Mouse (Mus musculus): ENCODE results near the gene Selenoo. TPM values are rescaled to one million over a fixed set of nuclear protein-coding genes. Genes with fewer than 3 reads are reported as not detected.

Gene Selenoo
- polyA plus RNA-seq, 1 experiment, result 26.1 TPM

- Histone ChIP-seq H3K4me1 (ENCODE audit: control insufficient read depth, insufficient read depth, insufficient read length, low read length) (peaks cover 10% of the 10 kb centered on the region), H3K4me3 (ENCODE audit: insufficient read depth, low read depth, low read length) (peak within 1 kb of the TSS; percentile 85), H3K27ac (replicated peaks; ENCODE audit: low read depth, low read length) (peak within 1 kb of the TSS; percentile 87)
Measured at GRCm38 (mm10) chr15:89128382-89129350, 39.8 kb downstream of the Selenoo start, which contains the start of gene Hdac10. Hdac10 (minus strand) TSS chr15:89128700.

GRCm38 (mm10) chr15:89130245-89130644, 41.4 kb downstream of the Selenoo start:
- Histone ChIP-seq H3K4me3 (ENCODE audit: insufficient read depth, low read depth, low read length) (no peak overlapping the region), H3K27ac (replicated peaks; ENCODE audit: low read depth, low read length) (no peak overlapping the region)

DNA sequence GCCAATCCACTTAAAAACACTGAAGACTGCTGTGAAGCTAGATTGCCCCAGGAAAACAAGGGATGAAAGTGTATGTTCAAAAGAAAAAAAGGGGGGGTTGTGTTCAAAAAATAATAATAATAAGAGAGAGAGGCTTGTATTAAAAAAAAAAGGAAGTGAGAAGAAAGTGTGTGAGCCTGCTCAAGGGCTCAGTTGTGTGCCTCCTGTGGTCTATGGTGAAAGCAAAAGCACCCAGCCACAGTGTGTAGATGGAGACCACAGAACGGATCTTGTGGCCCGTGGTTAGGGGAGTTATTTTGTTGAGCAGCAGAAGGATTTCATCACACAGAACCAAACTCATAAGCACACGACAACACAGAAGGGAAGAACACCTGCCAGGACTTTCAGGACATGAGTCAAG, 42.4 kb downstream of the Selenoo start:
- Histone ChIP-seq H3K4me1 (ENCODE audit: control insufficient read depth, insufficient read depth, insufficient read length, low read length) (peaks cover 10% of the 10 kb centered on the region), H3K27ac (replicated peaks; ENCODE audit: low read depth, low read length) (no peak overlapping the region), H3K4me3 (ENCODE audit: insufficient read depth, low read depth, low read length) (no peak overlapping the region)

More at GRCm38 (mm10) chr15:89130245-89130644, 41.4 kb downstream of the Selenoo start:
- H3K4me1 ChIP-seq (ENCODE audit: control insufficient read depth, insufficient read depth, insufficient read length, low read length), result peaks cover 10% of the 10 kb centered on the region

- H3K27ac ChIP-seq (replicated peaks; ENCODE audit: low read depth, low read length), result no peak overlapping the region
- H3K4me3 ChIP-seq (ENCODE audit: insufficient read depth, low read depth, low read length), result no peak overlapping the region
- H3K4me1 ChIP-seq (ENCODE audit: control insufficient read depth, insufficient read depth, insufficient read length, low read length), result peaks cover 15% of the 10 kb centered on the region
Measured at GRCm38 (mm10) chr15:89136461-89137155, 47.7 kb downstream of the Selenoo start.

DNA sequence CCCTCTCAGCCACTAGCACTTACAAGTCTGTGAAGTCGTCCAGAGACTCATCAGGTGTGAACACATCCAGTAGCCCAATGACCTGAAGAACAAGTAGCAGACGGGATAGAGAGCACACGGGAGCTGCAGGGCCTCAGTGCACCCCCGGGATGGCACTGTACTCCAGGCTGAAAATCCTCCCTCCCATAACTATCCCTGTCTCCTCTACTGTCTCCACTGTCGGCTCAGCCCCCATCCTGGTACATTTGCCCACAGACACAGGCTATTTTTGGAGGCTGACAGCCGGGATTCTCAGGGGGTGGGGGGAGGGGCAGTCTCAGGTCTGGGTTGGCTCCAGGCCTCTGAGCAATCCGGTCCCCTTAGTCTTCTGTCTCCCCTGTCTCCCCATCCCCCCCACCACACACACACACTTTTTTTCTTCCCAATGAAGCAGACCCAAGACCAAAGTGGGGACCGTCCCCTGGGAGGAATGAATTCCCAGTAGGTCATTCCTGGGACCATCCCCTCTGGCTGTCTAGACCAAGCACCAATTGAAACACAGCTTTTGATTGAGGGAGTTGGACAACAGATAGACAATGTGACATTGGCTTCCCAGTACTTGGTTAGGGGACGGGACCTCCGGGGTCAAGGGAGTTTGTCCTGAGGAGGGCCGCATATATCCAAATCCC, 48.6 kb downstream of the Selenoo start:
- H3K4me3 ChIP-seq (ENCODE audit: insufficient read depth, low read depth, low read length), result no peak overlapping the region
- no peak overlapping the region for H3K27ac ChIP-seq (replicated peaks; ENCODE audit: low read depth, low read length)
- H3K4me1 ChIP-seq (ENCODE audit: control insufficient read depth, insufficient read depth, insufficient read length, low read length), result peaks cover 20% of the 10 kb centered on the region

GRCm38 (mm10) chr15:89138046-89138405, 49.1 kb downstream of the Selenoo start:
- no peak overlapping the region for H3K27ac ChIP-seq (replicated peaks; ENCODE audit: low read depth, low read length)
- H3K4me1 ChIP-seq (ENCODE audit: control insufficient read depth, insufficient read depth, insufficient read length, low read length), result peaks cover 24% of the 10 kb centered on the region
- H3K4me3 ChIP-seq (ENCODE audit: insufficient read depth, low read depth, low read length), result no peak overlapping the region; the same call in 1 of the 2 replicates

GRCm38 (mm10) chr15:89138531-89138930, 49.6 kb downstream of the Selenoo start:
- Histone ChIP-seq H3K27ac (replicated peaks; ENCODE audit: low read depth, low read length) (no peak overlapping the region), H3K4me3 (ENCODE audit: insufficient read depth, low read depth, low read length) (no peak overlapping the region), H3K4me1 (ENCODE audit: control insufficient read depth, insufficient read depth, insufficient read length, low read length) (peaks cover 24% of the 10 kb centered on the region)

GRCm38 (mm10) chr15:89140048-89140658, 51.3 kb downstream of the Selenoo start:
- H3K27ac ChIP-seq (replicated peaks; ENCODE audit: low read depth, low read length), result peak overlapping the region; percentile 80
- H3K4me3 ChIP-seq (ENCODE audit: insufficient read depth, low read depth, low read length), result peak overlapping the region; percentile 70
- peaks cover 24% of the 10 kb centered on the region for H3K4me1 ChIP-seq (ENCODE audit: control insufficient read depth, insufficient read depth, insufficient read length, low read length)

DNA sequence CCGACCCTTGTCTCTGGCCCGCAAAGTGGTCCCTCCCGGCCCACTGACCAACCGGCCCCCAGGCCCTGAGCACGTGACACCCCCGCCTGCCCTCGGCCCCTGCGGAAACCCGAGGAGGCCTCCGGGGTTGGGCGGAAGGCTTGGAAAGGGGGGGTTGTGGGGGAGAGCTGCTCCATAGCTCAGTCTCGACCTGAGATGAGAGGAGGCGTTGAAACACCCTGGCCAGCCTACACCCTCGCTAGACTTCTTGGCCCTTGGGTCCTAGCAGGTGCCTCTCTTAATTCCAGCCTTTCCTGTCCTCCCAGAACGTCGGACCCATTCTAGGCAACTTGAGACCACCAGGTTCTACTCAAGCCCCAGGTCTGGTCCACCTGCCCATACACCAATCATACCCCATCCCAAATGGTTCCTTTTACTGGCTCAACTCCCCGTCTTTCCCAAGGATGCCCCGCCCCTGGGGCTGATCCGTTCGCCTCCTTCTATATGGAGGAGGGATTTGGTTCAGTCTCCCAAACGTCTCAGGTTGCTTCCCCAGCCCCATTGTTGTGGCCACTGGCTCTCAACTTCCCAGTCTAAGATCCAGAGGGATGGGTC, 51.9 kb downstream of the Selenoo start, which contains the start of gene Mapk12:
Gene Mapk12 (minus strand): TSS at position 45 of the 594 bp plus-strand sequence.
- Histone ChIP-seq H3K4me3 (ENCODE audit: insufficient read depth, low read depth, low read length) (peak within 1 kb of the TSS; percentile 70), H3K4me1 (ENCODE audit: control insufficient read depth, insufficient read depth, insufficient read length, low read length) (peaks cover 24% of the 10 kb centered on the region), H3K27ac (replicated peaks; ENCODE audit: low read depth, low read length) (peak within 1 kb of the TSS; percentile 82)

- H3K27ac ChIP-seq (replicated peaks; ENCODE audit: low read depth, low read length), result 0 out of 2 replicates have a peak overlapping the region, but pooled peaks have one; percentile 38
- no peak overlapping the region for H3K4me3 ChIP-seq (ENCODE audit: insufficient read depth, low read depth, low read length)
- H3K4me1 ChIP-seq (ENCODE audit: control insufficient read depth, insufficient read depth, insufficient read length, low read length), result peaks cover 24% of the 10 kb centered on the region
Measured at GRCm38 (mm10) chr15:89141443-89141842, 52.6 kb downstream of the Selenoo start.

DNA sequence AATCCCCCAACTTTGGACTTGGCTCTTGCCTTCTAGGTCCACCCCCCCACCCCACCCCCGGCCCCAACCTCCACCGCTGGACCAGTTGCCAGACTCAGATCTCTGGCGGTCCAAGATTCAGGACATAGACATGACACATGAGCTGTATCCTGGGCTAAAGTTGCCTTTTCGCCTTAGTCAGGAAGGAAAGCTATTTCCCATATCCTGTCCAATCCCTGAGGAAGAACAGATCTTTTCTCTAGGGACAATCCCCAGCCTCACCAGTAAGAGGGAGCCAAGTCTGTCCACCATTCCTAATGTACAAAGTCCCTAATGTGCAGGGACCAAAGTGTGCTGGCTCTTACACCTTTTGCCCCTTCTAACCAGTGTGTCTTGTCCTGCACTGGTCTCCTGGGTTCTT, 53.0 kb downstream of the Selenoo start:
- Histone ChIP-seq H3K4me3 (ENCODE audit: insufficient read depth, low read depth, low read length) (no peak overlapping the region), H3K4me1 (ENCODE audit: control insufficient read depth, insufficient read depth, insufficient read length, low read length) (peaks cover 27% of the 10 kb centered on the region), H3K27ac (replicated peaks; ENCODE audit: low read depth, low read length) (no peak overlapping the region)

DNA sequence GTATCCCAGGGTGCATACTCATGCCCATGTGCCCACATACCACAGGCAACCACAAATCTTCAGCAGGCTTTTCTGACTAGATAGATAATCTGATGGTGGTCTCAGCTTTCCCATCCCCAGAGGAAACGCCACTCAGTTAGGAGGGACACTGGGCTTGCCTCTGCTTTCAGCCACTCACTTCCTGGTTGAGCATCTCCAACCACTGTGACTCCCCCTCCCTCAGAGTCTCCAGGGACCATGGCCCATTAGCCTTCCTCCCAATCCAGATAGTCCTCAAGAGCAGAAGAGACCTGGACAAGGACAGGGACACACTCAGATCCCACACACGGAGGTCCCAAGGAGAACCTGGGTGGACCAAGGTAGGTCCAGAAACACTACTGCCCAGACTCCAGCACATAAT, 54.2 kb downstream of the Selenoo start:
- no peak overlapping the region for H3K4me3 ChIP-seq (ENCODE audit: insufficient read depth, low read depth, low read length)
- peaks cover 30% of the 10 kb centered on the region for H3K4me1 ChIP-seq (ENCODE audit: control insufficient read depth, insufficient read depth, insufficient read length, low read length)
- no peak overlapping the region for H3K27ac ChIP-seq (replicated peaks; ENCODE audit: low read depth, low read length)

DNA sequence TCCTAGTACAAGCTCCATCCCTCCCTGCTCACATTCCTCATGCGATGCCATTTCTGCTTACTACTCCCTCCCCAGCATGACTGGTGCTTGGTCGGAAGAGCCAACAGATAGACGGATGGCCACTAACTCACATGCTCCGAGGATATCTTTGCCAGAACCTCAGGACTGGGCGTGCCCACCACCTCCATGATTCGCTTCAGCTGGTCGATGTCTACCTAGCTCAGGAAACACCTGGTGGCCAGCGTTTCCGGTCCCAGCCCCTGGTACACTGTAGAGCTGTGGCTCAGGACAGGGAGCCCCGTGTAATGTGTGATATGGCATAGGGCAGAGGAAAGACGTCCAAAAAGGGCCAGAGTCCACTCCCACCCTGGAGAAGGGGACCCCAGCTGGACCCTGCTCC, 56.1 kb downstream of the Selenoo start:
- peaks cover 30% of the 10 kb centered on the region for H3K4me1 ChIP-seq (ENCODE audit: control insufficient read depth, insufficient read depth, insufficient read length, low read length)
- H3K4me3 ChIP-seq (ENCODE audit: insufficient read depth, low read depth, low read length), result no peak overlapping the region
- no peak overlapping the region for H3K27ac ChIP-seq (replicated peaks; ENCODE audit: low read depth, low read length)

DNA sequence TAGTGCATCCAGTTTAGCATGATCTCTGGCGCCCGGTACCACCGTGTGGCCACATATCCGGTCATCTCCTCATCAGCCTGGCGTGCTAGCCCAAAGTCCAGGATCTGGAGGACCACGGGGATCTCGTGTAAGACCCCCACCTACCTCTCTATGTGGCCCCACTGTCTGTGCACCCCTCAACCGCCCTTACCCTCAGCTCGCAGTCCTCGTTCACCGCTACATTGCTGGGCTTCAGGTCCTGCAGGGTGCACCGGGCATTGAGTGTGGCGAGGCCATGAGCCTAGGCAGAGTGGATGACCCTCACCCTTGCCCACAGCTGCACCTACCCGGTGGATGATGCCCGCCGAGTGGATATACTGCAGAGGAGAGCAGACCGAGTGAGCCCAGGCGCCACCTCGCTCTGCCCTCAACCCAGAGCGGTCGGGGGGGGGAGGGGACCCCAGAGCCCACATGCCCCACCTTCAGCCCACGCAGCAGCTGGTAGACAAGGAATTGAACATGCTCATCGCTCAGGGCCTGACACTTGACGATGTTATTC, 57.0 kb downstream of the Selenoo start:
- H3K4me1 ChIP-seq (ENCODE audit: control insufficient read depth, insufficient read depth, insufficient read length, low read length), result peaks cover 31% of the 10 kb centered on the region
- H3K4me3 ChIP-seq (ENCODE audit: insufficient read depth, low read depth, low read length), result no peak overlapping the region
- no peak overlapping the region for H3K27ac ChIP-seq (replicated peaks; ENCODE audit: low read depth, low read length)
